Mouse (Mus musculus): Measurements from ENCODE around the gene Washc4. TPM values are rescaled to one million over a fixed set of nuclear protein-coding genes. Genes with fewer than 3 reads are reported as not detected.

Gene Washc4
- polyA plus RNA-seq, 1 experiment from 2014 or later, result 41.6 TPM

- Histone ChIP-seq H3K9ac (no peak overlapping the region), H3K27ac (no peak overlapping the region), H3K4me3 (no peak overlapping the region), H3K4me2 (no peak overlapping the region), H3K9me3 (no peaks in the 10 kb centered on the region), H3K27me3 (no peaks in the 10 kb centered on the region), H3K36me3 (peaks cover 60% of the 10 kb centered on the region), H3K4me1 (no peaks in the 10 kb centered on the region)
- ATAC-seq (ENCODE audit: insufficient number of reproducible peaks, insufficient read depth, low FRiP score, low TSS enrichment, low read depth), result no peak
- 89% methylated on average over 12 of the region's 12 CpGs for WGBS
These were observed 81.3 kb downstream of the Washc4 start for GRCm38 (mm10) chr10:83624841-83625240.

- H3K4me1 ChIP-seq, result no peaks in the 10 kb centered on the region
- no peak overlapping the region for H3K27ac ChIP-seq
- 86% methylated on average over 9 of the region's 9 CpGs for WGBS
- no peak overlapping the region for H3K4me3 ChIP-seq
- no peak for ATAC-seq (ENCODE audit: insufficient number of reproducible peaks, insufficient read depth, low FRiP score, low TSS enrichment, low read depth)
- H3K9me3 ChIP-seq, result no peaks in the 10 kb centered on the region
- no peak overlapping the region for H3K9ac ChIP-seq
- H3K27me3 ChIP-seq, result no peaks in the 10 kb centered on the region
- peaks cover 51% of the 10 kb centered on the region for H3K36me3 ChIP-seq
- H3K4me2 ChIP-seq, result no peak overlapping the region
These were observed 83.6 kb downstream of the Washc4 start for GRCm38 (mm10) chr10:83627113-83627687.

GRCm38 (mm10) chr10:83628241-83628640, 84.7 kb downstream of the Washc4 start:
- WGBS, result 90% methylated on average over 4 of the region's 4 CpGs
- H3K4me2 ChIP-seq, result no peak overlapping the region
- H3K9me3 ChIP-seq, result no peaks in the 10 kb centered on the region
- H3K27ac ChIP-seq, result no peak overlapping the region
- H3K27me3 ChIP-seq, result no peaks in the 10 kb centered on the region
- H3K9ac ChIP-seq, result no peak overlapping the region
- ATAC-seq (ENCODE audit: insufficient number of reproducible peaks, insufficient read depth, low FRiP score, low TSS enrichment, low read depth), result no peak
- H3K36me3 ChIP-seq, result peaks cover 58% of the 10 kb centered on the region
- no peak overlapping the region for H3K4me3 ChIP-seq
- no peaks in the 10 kb centered on the region for H3K4me1 ChIP-seq

- Histone ChIP-seq H3K4me2 (no peak overlapping the region), H3K4me3 (no peak overlapping the region), H3K4me1 (no peaks in the 10 kb centered on the region), H3K27me3 (no peaks in the 10 kb centered on the region), H3K36me3 (peaks cover 55% of the 10 kb centered on the region), H3K9me3 (no peaks in the 10 kb centered on the region), H3K27ac (no peak overlapping the region), H3K9ac (no peak overlapping the region)
- ATAC-seq (ENCODE audit: insufficient number of reproducible peaks, insufficient read depth, low FRiP score, low TSS enrichment, low read depth), result no peak
- 85% methylated on average over 12 of the region's 12 CpGs for WGBS
These were observed 85.7 kb downstream of the Washc4 start for GRCm38 (mm10) chr10:83629190-83629781.

GRCm38 (mm10) chr10:83629878-83630277, 86.3 kb downstream of the Washc4 start:
- no peak for ATAC-seq (ENCODE audit: insufficient number of reproducible peaks, insufficient read depth, low FRiP score, low TSS enrichment, low read depth)
- H3K27me3 ChIP-seq, result no peaks in the 10 kb centered on the region
- H3K9ac ChIP-seq, result no peak overlapping the region
- H3K27ac ChIP-seq, result no peak overlapping the region
- H3K4me3 ChIP-seq, result no peak overlapping the region
- WGBS, result 97% methylated on average over 5 of the region's 5 CpGs
- H3K4me2 ChIP-seq, result no peak overlapping the region
- H3K9me3 ChIP-seq, result no peaks in the 10 kb centered on the region
- H3K4me1 ChIP-seq, result no peaks in the 10 kb centered on the region
- H3K36me3 ChIP-seq, result peaks cover 49% of the 10 kb centered on the region

- Histone ChIP-seq H3K27me3 (no peaks in the 10 kb centered on the region), H3K4me3 (no peak overlapping the region), H3K4me2 (no peak overlapping the region), H3K36me3 (peaks cover 42% of the 10 kb centered on the region), H3K27ac (no peak overlapping the region), H3K9me3 (no peaks in the 10 kb centered on the region), H3K4me1 (no peaks in the 10 kb centered on the region), H3K9ac (no peak overlapping the region)
- WGBS, result 72% methylated on average over 3 of the region's 3 CpGs
- no peak for ATAC-seq (ENCODE audit: insufficient number of reproducible peaks, insufficient read depth, low FRiP score, low TSS enrichment, low read depth)
These were observed 87.3 kb downstream of the Washc4 start for GRCm38 (mm10) chr10:83630899-83631298.

GRCm38 (mm10) chr10:83631775-83632174, 88.2 kb downstream of the Washc4 start:
- WGBS, result 93% methylated on average over 10 of the region's 10 CpGs
- no peak for ATAC-seq (ENCODE audit: insufficient number of reproducible peaks, insufficient read depth, low FRiP score, low TSS enrichment, low read depth)
- H3K27ac ChIP-seq, result no peak overlapping the region
- no peak overlapping the region for H3K4me2 ChIP-seq
- H3K36me3 ChIP-seq, result peaks cover 37% of the 10 kb centered on the region
- no peaks in the 10 kb centered on the region for H3K27me3 ChIP-seq
- 0 out of 2 replicates have a peak overlapping the region, but pooled peaks have one; percentile 16 for H3K9ac ChIP-seq
- no peaks in the 10 kb centered on the region for H3K9me3 ChIP-seq
- H3K4me3 ChIP-seq, result no peak overlapping the region
- H3K4me1 ChIP-seq, result no peaks in the 10 kb centered on the region

- H3K9me3 ChIP-seq, result no peaks in the 10 kb centered on the region
- no peak overlapping the region for H3K4me3 ChIP-seq
- WGBS, result 73% methylated on average over 7 of the region's 7 CpGs
- H3K27me3 ChIP-seq, result no peaks in the 10 kb centered on the region
- peaks cover 31% of the 10 kb centered on the region for H3K36me3 ChIP-seq
- H3K4me2 ChIP-seq, result no peak overlapping the region
- H3K4me1 ChIP-seq, result peaks cover 4% of the 10 kb centered on the region
- H3K27ac ChIP-seq, result no peak overlapping the region
- 0 out of 2 replicates have a peak overlapping the region, but pooled peaks have one; percentile 32 for H3K9ac ChIP-seq
- ATAC-seq (ENCODE audit: insufficient number of reproducible peaks, insufficient read depth, low FRiP score, low TSS enrichment, low read depth), result no peak
These were observed 89.3 kb downstream of the Washc4 start for GRCm38 (mm10) chr10:83632806-83633374.

- Histone ChIP-seq H3K36me3 (peaks cover 22% of the 10 kb centered on the region), H3K27me3 (no peaks in the 10 kb centered on the region), H3K4me2 (no peak overlapping the region), H3K27ac (no peak overlapping the region), H3K4me3 (no peak overlapping the region), H3K4me1 (peaks cover 4% of the 10 kb centered on the region), H3K9me3 (no peaks in the 10 kb centered on the region), H3K9ac (no peak overlapping the region)
- ATAC-seq (ENCODE audit: insufficient number of reproducible peaks, insufficient read depth, low FRiP score, low TSS enrichment, low read depth), result no peak
- 29% methylated on average over 5 of the region's 5 CpGs for WGBS
These were observed 90.9 kb downstream of the Washc4 start for GRCm38 (mm10) chr10:83634461-83634860.

GRCm38 (mm10) chr10:83636191-83636590, 92.6 kb downstream of the Washc4 start:
- Histone ChIP-seq H3K4me2 (no peak overlapping the region), H3K9me3 (no peaks in the 10 kb centered on the region), H3K4me1 (peaks cover 4% of the 10 kb centered on the region), H3K9ac (no peak overlapping the region), H3K4me3 (no peak overlapping the region), H3K36me3 (peaks cover 29% of the 10 kb centered on the region), H3K27ac (no peak overlapping the region), H3K27me3 (no peaks in the 10 kb centered on the region)
- 94% methylated on average over 2 of the region's 2 CpGs for WGBS
- no peak for ATAC-seq (ENCODE audit: insufficient number of reproducible peaks, insufficient read depth, low FRiP score, low TSS enrichment, low read depth)

- Histone ChIP-seq H3K4me1 (peaks cover 4% of the 10 kb centered on the region), H3K4me2 (no peak overlapping the region), H3K4me3 (no peak overlapping the region), H3K27ac (no peak overlapping the region), H3K9ac (no peak overlapping the region), H3K27me3 (no peaks in the 10 kb centered on the region), H3K9me3 (no peaks in the 10 kb centered on the region), H3K36me3 (peaks cover 18% of the 10 kb centered on the region)
- WGBS, result 37% methylated on average over 6 of the region's 6 CpGs
- no peak for ATAC-seq (ENCODE audit: insufficient number of reproducible peaks, insufficient read depth, low FRiP score, low TSS enrichment, low read depth)
These were observed 93.7 kb downstream of the Washc4 start for GRCm38 (mm10) chr10:83637295-83637694.

GRCm38 (mm10) chr10:83639881-83640386, 96.4 kb downstream of the Washc4 start:
- Histone ChIP-seq H3K36me3 (peaks cover 12% of the 10 kb centered on the region), H3K4me2 (no peak overlapping the region), H3K4me1 (peaks cover 4% of the 10 kb centered on the region), H3K27me3 (no peaks in the 10 kb centered on the region), H3K27ac (no peak overlapping the region), H3K9me3 (no peaks in the 10 kb centered on the region), H3K9ac (no peak overlapping the region), H3K4me3 (no peak overlapping the region)
- WGBS, result 89% methylated on average over 10 of the region's 10 CpGs
- no peak for ATAC-seq (ENCODE audit: insufficient number of reproducible peaks, insufficient read depth, low FRiP score, low TSS enrichment, low read depth)
